Mouse (Mus musculus) stomach, postnatal 0 days (tissue): ENCODE measurements around the gene Nop9.

Experiments
- CTCF ChIP-seq: IDR thresholded peaks from 2 replicates; pipeline ENCODE4 v1.5.1; 2016; ENCODE audit warnings: antibody characterized with exemption, low read depth, mild to moderate bottlenecking, moderate library complexity
- EP300 ChIP-seq: optimal IDR thresholded peaks from 2 replicates; pipeline ENCODE3; 2016; ENCODE audit warnings: antibody characterized with exemption

DNA sequence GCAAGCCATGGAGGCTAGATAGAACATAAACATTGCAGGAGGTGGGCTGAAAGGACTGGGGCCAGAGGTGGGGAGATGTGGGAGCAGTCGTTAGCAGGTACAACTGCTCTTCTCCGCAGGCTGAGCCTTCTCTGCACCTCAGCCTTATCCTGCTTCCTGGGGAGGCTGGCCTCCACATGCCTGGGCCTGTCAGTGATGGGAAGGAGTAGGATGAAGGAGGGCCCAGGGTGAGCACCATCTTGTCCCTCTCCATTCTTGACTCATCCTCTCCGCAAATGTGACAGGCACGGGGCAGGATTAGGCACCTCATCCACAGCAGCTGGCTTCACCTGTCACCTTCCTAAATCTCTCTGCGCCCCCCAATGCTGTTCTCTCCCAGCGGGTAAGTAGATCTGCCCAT, 15.7 kb downstream of the Nop9 start, which contains the start of gene Ltb4r2:
- TF ChIP-seq CTCF, result no peak
- no peak for TF ChIP-seq EP300
